Mouse (Mus musculus) thymus, postnatal 14 days (tissue): ENCODE results near the gene B3galnt1.

Experiments
- DNase-seq: peaks from one replicate; pipeline ENCODE4 v3.0.0; 2021

The B3galnt1 gene

DNA sequence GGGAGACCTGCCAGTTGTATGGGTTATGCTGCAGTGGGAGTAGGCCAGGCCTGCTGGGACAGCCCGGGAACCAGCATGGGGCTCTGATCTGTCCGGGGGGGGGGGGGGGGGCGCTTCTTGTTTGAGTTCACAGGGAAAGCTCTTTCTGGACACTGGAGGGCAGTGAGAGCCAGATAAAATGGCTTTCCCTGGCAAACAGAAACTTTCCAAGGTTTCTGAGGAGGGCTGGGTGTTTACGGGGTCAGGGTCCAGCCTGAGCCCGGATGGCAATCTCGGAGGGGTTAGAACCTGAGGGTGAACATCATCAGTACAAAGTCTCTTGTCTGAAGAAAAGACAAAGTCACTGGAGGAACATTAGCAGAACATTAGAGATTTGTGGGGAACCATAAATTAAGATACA is 35.4 kb downstream of the B3galnt1 start:
- DNase-seq, result no peak

DNA sequence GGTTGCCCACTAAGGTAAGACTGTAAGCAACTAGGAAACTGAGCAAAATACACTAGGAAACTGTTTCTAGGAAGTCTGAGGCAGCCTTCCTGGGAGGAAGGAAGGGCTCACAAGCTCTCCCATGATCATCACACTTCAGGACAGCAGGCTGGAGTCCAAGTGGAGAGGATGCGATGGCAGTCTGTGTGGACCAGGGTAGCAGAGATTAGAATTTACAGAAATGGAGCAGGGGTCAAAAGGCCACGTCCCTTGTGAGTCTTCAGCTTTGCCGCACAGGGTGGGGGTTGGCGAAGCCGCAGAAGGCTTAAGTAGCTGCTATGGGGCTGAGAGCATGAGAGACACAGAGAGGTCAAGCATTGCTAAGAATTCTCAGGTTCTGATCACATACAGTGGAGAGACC is 37.1 kb downstream of the B3galnt1 start:
- no peak for DNase-seq

DNA sequence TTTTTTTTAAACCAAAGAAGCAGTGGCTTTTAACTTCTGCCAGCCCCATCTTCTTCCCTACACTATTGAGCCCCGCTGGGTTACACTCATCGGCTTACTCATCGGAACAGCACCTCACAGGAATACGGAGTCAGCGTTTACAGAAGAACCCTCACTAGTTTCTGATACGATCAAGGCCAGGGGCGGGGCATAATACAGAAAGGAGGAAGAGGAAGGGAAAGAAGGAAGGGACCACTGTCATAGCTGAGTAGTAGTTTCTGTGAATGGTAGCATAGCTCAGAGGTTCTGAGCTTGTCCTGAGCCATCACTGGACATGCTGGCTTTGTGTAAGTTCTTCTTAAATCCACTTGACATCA is 38.8 kb downstream of the B3galnt1 start:
- no peak for DNase-seq

DNA sequence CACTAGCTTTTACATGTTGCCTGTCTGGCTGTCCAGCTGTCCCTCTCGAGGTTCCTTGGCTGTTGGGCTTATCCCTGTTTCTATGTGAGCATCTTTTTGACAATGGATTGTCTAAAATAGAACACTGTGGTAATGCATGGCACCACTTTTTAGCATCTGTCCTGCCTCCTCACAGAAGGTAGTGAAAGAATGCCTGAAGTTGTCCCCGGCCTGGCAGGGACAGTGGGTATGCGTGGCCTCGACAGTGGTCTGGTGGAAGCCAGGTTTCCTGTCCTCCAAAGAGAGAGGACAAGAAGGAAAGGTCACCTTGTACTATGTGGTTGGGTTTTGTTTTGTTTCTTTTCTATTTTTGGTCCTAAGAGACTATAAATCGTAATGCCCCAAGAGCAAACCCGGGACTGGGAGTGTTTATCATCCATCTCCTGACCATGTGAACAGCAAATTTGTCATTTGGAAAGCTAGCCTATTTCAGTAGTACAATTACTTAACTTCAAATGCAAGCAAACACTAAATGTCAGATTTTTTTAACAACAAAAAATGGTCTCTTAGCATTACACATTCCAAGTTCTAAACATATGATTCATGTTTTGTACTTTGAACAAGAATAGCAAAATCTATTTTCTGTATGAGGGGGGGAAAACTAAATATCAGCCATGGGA is 39.3 kb downstream of the B3galnt1 start:
- no peak for DNase-seq

DNA sequence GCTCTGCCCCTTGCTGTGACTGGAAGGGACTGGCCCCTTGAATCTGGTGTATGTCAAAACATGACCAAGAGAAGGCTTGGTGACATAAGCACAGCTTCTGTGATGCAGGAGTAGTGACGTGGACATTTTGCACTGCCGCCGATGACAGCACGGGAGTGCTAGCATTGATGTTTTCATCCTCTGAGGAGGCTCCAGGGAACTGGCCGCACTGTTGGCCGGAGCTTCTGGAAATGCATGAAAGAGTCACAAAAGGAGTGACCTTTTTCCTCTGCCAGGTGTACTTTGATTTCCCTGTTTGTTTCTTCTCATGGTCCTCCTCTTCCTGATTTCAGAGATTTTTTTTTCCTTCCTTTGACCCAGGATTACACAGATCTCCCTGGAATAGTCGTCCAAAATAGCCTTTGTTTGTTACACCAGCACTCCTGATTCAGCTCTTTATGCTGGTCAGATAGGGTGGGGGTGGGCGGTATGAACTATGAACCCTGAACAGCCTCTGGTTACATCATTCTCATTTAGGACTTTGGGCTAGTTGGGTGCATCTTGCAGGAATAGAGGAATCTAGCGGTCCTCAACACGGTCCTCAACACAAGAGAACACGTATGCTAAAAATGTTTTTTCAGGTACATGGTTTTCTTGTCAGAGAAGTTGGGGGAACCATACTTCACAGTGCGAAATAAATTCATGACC is 42.5 kb downstream of the B3galnt1 start:
- DNase-seq, result no peak

DNA sequence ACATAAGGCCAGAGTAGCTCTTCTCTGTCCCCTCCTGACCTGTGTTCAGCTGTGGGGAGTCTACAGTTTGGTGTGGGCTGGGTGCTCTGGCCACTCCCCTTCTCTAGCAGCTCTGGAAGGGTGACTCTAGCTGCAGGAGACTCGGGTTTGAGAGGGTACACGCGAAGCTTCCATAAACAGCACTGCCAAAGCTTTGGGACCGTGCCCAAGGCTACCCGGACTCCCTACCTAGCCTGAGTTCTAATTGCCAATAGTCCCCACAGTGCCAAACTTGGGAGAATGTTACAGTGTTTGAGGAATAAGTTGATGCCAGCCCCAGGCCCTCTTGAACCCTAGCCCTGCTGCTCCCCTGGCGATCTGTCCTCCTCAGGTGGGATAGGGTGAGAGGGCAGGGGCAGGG is 43.2 kb downstream of the B3galnt1 start:
- DNase-seq, result no peak

DNA sequence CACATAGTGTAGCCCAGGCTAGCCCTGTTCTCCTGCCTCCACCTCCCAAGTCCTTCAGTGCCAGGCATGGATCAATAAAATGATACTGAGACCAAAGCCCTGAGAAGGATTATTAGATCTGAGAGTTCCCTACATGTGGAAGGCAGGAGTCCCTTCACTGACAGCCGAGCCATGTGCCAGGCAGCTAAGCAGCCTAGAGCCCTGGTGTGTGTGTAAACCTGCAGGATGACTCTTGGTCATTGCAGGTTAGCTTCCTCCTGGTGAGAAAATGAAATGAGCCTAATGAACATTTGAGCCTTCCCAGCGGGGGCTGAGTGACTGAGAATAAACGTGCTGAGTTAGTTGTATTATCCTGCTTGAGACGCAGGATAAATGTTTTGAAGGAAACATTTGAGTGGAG is 49.2 kb downstream of the B3galnt1 start:
- DNase-seq, result no peak

DNA sequence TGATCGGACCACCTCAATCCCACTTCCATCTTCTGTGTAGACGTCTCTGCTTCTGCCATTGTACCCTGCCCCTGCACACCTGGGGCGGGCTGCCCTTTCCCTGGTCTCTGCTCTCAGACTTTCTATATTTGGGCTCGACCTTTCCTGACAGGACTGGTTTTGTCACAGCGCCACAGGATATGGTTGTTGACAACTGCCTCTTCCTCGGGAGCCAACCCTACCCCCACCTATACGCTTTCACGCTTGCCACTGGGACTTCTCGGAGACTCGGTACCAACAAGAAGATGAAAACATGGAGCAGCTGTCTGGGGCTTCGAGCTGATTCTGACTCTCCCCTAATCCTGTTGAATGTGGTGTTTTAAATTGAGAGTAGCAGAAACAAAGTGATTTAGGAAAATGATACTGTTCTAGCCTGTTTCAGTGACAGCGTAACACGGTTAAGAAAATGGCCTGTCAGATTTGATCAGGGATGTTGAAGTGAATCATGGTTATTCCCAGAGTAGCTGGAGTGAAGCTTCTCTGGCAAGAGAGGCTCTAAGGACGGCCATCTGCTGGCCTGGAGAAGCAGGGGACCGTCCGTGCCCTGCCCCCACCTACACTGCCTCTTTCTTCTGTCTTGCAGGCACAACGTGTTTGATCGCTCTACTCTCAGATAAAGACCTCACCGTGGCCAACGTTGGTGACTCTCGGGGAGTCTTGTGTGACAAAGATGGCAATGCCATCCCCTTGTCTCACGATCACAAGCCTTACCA is 49.9 kb downstream of the B3galnt1 start:
- DNase-seq, result no peak

DNA sequence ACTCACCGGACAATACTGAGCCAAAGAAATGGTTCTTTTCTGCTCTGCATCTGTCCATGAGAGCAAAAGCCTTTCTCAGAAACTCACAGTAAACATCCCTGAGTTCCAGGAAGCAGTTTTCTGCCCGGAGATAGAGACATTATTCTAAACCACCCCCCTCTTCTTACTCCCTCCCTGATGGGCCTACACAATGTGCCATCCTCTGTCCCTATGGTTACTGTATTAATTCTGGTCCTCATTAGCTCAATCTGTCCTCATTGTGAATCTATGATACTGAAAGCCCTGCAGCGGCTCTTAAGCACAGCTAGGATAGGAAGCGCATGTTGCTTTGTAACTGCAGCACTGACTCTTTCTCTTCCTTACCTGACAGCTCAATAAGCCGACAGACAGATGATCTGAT is 53.7 kb downstream of the B3galnt1 start:
- DNase-seq, result no peak

DNA sequence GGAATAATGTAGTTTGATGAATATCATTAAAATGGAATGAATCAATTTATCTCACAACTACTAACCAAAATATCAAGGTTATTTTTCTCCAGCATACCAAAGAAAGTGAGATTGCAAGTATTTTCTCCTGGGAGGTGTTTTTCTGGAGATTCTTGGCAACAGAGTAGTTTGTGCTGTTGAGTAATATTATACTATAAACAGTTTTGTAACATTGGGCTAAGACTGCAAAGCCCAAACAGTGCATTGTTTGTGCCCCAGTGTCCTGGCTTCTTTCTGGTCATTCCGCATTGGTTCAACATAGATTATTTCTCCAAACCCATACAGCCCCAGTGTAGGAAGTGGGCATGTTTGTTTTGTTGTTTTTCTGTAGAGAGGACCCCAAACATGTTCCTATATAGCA is 55.0 kb downstream of the B3galnt1 start:
- DNase-seq, result no peak

DNA sequence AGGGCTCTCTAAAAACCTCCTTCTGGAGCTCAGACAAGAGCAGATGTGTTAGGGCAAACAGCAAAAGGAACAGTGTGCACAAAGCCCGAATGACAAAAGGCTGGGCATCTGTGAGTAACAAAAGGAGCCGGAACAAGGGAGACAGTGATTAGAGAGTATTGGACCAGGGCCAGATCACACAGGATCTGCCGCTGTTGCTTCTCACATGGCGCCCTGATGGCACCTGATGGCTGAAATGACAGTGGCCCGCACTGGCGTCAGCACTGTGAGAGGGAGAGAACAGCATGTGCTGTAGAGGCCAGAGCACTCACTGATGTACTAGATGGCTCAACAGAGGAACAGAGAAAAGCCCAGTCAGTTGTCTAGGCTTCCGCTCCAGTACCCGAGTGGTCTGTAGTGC is 55.8 kb downstream of the B3galnt1 start:
- DNase-seq, result no peak

DNA sequence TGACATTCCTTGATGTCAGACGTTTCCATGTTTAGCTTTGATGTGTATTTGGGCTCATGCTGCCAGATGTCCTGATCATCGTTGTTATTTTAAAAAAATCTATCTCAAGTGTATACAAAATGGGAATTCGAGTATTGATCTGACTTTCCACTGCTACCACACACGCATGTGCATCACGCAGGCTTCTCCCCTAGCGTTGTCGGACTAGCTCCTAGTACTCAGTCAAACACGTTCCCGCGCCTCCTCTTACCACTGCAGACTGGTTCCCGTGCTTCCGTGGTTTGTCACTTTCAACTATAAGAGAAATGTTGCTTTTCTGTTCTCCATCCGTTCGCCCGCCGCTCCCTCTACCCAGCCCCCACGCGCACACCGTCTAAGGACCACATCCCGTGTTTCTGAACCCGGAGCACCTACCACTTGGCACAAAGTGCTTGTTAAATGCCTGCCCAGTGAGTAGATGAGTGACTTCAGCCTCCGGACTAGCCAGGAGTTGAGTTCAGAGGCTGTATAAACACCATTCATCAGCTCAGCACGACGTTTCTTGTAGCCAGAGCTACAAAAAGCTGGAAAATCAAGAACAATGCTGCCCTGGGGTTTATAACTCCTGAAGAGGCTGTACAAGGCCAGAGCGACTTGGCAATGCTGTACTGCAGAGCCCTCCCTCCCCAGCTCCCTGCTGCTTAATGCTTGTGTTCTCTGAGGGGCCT is 62.7 kb downstream of the B3galnt1 start:
- DNase-seq, result no peak

DNA sequence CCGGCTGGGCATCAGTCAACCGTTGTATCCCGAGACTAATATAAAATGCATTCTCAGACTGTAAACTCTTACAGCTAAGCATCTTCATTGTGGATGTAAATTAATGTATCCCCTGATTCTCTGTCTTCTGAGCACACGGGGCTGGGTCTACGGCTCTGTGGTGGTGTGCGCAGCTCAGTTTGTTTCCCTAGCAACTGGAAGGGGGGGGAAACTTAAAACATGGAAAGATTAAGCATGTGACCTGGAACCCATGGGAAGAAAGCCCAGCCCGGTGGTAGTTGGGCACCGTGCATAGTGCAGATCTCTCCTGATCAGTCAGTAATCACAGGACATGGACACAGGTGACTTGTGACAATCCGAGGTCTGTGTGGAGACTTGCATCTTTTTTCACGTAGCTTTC is 63.3 kb downstream of the B3galnt1 start:
- no peak for DNase-seq

DNA sequence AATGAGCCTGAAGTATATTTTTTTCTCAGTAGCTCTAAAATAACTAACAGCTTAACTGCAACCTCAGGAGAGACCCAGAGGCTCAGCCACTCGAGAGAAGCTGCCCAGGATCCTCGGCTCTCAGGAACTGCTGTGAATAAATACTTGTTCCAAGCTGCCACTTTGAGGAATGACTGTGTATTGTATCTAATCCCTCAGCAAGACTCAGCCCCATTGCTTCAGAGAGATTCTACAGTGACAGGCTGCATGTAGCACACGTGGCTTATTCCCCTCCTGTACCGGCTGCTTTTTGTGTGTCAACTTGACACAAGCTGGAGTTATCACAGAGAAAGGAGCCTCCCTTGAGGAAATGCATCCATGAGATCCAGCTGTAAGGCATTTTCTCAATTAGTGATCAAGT is 66.1 kb downstream of the B3galnt1 start:
- DNase-seq, result no peak

DNA sequence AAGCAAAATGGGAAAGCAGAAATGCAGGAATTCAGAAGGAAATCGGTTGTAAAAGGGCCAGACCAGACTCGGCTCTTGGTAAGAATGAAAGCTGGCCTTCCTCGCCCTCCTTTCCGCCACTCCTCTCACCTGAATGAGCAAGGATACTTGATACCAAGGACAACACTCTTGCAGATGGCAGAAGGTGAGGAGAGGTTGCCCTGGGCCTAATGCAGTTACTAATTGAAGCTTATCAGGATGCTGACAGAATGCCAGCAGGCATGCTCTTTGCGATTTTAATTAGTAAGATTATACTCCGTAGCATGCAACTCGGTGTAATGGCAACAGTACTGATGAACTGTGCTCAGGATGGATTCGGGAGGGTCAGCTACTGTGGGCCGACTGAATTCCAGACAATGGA is 67.2 kb downstream of the B3galnt1 start:
- no peak for DNase-seq

DNA sequence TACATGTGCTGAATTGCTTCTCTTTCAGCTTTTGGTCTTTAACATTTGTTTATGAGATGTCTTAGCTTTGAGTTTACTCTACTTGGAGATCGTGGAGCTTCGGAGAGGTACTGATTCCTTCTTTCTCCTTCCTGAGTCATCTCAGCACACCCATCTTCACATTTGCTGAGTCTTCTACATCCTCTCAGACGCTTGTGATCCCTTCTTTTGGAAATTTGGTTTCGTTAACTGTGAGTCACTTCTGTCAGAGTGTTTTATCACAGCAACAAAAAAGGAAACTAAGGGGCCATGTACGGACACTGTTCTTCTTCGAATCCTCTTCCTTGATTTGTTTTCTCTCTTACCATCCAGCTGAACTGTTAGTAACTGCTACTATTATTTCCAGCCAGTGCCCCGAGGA is 69.2 kb downstream of the B3galnt1 start:
- DNase-seq, result no peak

DNA sequence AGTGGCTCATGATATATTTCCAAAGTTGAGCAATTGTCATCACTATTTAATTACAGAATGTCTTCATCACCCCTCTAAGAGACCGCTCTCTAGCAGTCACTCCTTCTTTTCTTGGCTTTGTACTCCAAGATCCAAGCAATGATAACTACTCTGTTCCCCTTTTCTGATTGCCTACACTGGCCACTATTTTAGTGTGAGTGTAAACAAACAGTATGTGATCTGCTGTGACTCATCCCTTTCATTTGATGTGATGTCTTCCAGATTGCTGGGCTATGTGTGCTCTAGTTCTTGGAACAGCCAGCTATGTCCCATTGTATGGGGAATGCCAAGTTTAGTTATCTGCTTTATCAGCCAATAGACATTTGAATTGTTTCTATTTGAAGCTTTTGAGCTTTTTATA is 71.4 kb downstream of the B3galnt1 start:
- DNase-seq, result no peak

DNA sequence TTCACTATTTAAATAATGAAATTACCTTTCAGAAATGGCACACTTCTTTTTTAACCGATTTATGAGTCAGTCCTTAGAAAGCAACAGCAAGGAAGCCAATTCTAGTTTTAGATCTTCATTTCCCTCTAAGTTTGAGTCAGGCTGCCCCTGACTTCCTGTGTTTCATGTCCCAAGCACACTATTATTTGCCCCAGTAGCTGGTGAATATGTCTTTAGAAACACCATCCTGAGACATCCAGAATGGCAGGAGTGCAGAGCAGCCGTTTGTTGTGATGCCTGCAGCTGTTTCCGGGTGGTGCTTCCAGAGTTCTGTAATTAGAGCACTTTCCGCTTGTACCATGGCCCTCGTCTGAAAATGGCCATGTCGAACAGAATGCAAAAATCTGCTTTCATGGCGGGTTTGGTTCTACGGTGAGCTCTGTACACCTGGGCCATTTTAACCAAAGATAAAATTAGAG is 73.7 kb downstream of the B3galnt1 start:
- no peak for DNase-seq

DNA sequence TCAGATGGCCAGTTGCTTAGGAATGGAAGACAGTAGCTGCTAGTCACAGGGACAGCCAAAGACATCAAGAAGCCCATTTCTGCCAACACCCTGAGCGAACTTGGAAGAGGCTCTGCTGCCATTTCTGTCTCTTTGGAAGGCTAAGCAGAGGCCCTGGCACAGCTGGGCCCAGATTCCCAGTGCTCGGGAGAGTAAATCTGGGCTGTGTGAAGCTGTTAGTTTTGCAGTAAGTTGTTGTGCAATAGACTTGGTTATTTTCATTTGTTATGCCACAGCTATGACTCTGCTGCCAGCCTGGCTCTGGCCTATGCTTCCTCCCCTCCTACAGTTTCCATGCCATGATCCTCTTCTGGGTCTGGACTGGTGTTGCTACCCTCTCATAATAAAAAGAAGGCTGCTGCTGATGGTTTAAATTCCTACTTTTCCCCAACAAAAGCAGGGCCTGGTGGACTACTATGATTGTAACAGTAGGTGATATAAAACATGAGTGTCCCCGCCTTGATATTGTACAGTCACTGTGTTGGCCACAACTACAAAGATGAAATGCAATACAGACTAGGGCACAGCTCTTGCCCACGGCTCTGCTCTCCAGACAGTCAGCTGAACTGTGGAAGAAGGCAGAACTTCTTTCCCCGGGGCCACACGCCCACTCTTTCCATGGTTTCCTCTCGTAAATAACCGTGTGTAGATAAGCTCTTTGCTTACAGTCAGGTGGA is 74.2 kb downstream of the B3galnt1 start:
- DNase-seq, result no peak
